Mouse (Mus musculus): ENCODE measurements at regions not wholly inside any gene's neighbourhood (a gene's known extent, or its start where the extent isn't known, plus 50 kb on each side); places are given as distances from the start of the nearest gene placed in this dataset.

GRCm38 (mm10) chr2:15450092-15450831 is 76.0 kb upstream of the Malrd1 start:
- no peak for DNase-seq (ENCODE audit: extremely low spot score in 1 of 2, low spot score in 1 of 2)

DNA sequence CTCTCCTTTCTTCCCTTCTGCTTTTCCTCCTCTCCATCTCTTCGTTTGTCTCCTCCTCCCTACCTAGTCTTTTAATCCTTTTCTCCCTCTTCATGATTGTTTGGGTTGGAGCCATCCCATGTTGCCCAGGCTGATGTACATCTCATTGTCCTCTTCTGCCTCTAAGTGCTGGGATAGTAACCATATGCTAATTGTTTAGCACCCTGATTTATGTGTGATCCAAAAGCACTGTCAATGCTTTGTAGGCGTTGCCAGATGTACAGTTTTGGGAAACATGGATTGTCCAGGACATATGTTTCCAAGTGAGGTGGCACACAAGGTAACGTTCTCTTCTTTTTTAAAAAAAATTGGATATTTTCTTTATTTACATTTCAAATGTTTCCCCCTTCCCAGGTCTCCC is 74.5 kb upstream of the Malrd1 start:
- DNase-seq (ENCODE audit: extremely low spot score in 1 of 2, low spot score in 1 of 2), result peak in 1 of 2 experiments; percentile 15

DNA sequence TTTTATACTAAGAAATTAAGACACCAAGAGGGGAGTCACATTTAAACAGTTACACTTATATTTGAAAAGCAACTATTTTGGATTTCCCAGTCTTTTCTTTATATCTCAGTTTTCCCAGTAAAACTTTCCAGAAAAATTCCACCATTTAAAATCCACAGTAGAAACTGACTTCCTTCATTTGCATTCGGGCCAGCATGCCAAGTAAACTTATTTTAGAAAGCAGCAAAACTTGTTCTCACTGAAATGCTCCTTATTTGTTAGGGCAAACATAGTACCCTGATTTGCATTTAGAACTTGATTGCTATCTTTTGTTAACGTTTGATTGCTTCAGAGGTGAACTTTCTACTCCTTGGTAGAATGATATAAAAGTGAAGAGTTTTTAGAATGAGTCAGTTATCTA is 56.9 kb upstream of the Malrd1 start:
- DNase-seq (ENCODE audit: extremely low spot score in 1 of 2, low spot score in 1 of 2), result peak in 1 of 2 experiments; percentile 16

Measured in frontal cortex, adult 2 months (tissue).